Mouse (Mus musculus) myocyte (in vitro differentiated cells): ENCODE data around the gene Cdk5rap1. TPM values are rescaled to one million over a fixed set of nuclear protein-coding genes. Genes with fewer than 3 reads are reported as not detected.
"Not testable (repeated sequence)": the region's sequence is repeated elsewhere in the genome, so short reads cannot be mapped to it uniquely, and the experiment has no call there.

ENCODE experiments used
- H3K27me3 ChIP-seq: one replicate; pipeline ENCODE4 v1.6.1; 2011; ENCODE audit not compliant: control insufficient read depth, insufficient read depth, insufficient read length
- H3K36me3 ChIP-seq: one replicate; pipeline ENCODE4 v1.6.1; 2011; ENCODE audit not compliant: control insufficient read depth, insufficient read depth
- H3K4me2 ChIP-seq: one replicate; pipeline ENCODE4 v1.6.1; 2011; ENCODE audit warnings: low read depth, control low read depth
- H3K4me3 ChIP-seq: one replicate; pipeline ENCODE4 v1.5.1; 2011; ENCODE audit warnings: mild to moderate bottlenecking, control low read depth, moderate library complexity
- H3K79me2 ChIP-seq: one replicate; pipeline ENCODE4 v1.6.1; 2011; ENCODE audit not compliant: control insufficient read depth, insufficient read depth
- H3ac ChIP-seq: one replicate; pipeline ENCODE4 v1.6.1; 2011; ENCODE audit not compliant: control insufficient read depth, insufficient read length
- CEBPB ChIP-seq: IDR thresholded peaks from 2 replicates; pipeline ENCODE4 v1.6.1; 2011; ENCODE audit warnings: mild to moderate bottlenecking, moderate library complexity; ENCODE audit not compliant: poor library complexity, insufficient read depth, severe bottlenecking
- E2F4 ChIP-seq: IDR thresholded peaks from one replicate; pipeline ENCODE4 v1.6.1; 2011; ENCODE audit warnings: mild to moderate bottlenecking, control low read depth, moderate library complexity; ENCODE audit not compliant: insufficient read depth
- MAX ChIP-seq: IDR thresholded peaks from one replicate; pipeline ENCODE4 v1.6.1; 2011; ENCODE audit warnings: low read depth, mild to moderate bottlenecking, control low read depth
- MYOD1 ChIP-seq, 3 experiments: IDR thresholded peaks; one replicate each; pipeline ENCODE4 v1.6.1; 2011; ENCODE audit warnings: control low read depth in 2 of 3, low read depth in 2 of 3, mild to moderate bottlenecking in 2 of 3, moderate library complexity in 1 of 3; ENCODE audit not compliant: insufficient read length in 2 of 3, control insufficient read depth in 1 of 3
- MYOG ChIP-seq, 3 experiments: IDR thresholded peaks; one replicate each; pipeline ENCODE4 v1.6.1; 2011; ENCODE audit warnings: control low read depth in 2 of 3, low read depth in 2 of 3, mild to moderate bottlenecking in 2 of 3; ENCODE audit not compliant: insufficient read length in 2 of 3, control insufficient read depth in 1 of 3, insufficient read depth in 1 of 3
- POLR2A ChIP-seq: IDR thresholded peaks from one replicate; pipeline ENCODE4 v1.6.1; 2011; ENCODE audit warnings: low read depth, mild to moderate bottlenecking, control low read depth, moderate library complexity; ENCODE audit not compliant: insufficient read length
- POLR2AphosphoS2 ChIP-seq: IDR thresholded peaks from one replicate; pipeline ENCODE4 v1.6.1; 2011; ENCODE audit warnings: low read depth, control low read depth; ENCODE audit not compliant: insufficient read length
- REST ChIP-seq: IDR thresholded peaks from one replicate; pipeline ENCODE4 v1.6.1; 2011; ENCODE audit warnings: mild to moderate bottlenecking, control low read depth, moderate library complexity; ENCODE audit not compliant: insufficient read depth, insufficient read length
- SRF ChIP-seq: IDR thresholded peaks from one replicate; pipeline ENCODE4 v1.6.1; 2011; ENCODE audit warnings: low read depth; ENCODE audit not compliant: control insufficient read depth, insufficient read length
- TCF12 ChIP-seq: IDR thresholded peaks from one replicate; pipeline ENCODE4 v1.6.1; 2011; ENCODE audit warnings: mild to moderate bottlenecking, control low read depth; ENCODE audit not compliant: poor library complexity, insufficient read depth, severe bottlenecking
- TCF3 ChIP-seq: IDR thresholded peaks from one replicate; pipeline ENCODE4 v1.6.1; 2011; ENCODE audit warnings: low read depth, control low read depth; ENCODE audit not compliant: insufficient read length
- USF1 ChIP-seq: IDR thresholded peaks from one replicate; pipeline ENCODE4 v1.6.1; 2011; ENCODE audit warnings: low read depth, mild to moderate bottlenecking, control low read depth, moderate library complexity
- polyA plus RNA-seq: library from polyadenylated mRNA; unstranded; fragments of >200 nt; fragmentation: generic; extraction: Trizol; gene quantifications from one replicate; pipeline ENCODE4 v1.2.1, GENCODE M21; 2012; ENCODE audit warnings: missing spikeins

Cdk5rap1 gene
- polyA plus RNA-seq, 1 experiment = 14.7 TPM

DNA sequence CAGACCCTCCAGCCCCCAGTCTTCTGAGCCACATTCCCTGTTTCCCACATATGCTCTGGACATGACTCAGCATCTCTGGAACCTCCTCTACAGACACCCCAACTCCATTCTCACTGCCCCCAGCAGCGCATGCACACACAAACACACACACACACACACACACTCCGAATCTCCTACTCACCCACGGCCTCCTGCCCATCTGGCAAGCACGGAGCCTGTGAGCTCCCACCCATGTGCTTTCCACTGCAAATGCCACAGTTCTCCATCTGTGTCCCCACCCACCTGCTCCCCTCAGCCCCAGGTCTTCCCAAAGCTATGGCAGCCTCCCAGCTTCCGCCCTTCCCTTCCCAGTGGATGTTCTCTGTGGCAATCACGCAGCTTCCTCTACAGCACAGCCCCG lies 6.3 kb upstream of the Cdk5rap1 start:
- TF ChIP-seq POLR2AphosphoS2 (no peak), MAX (no peak), TCF12 (no peak), TCF3 (no peak), USF1 (no peak), REST (no peak), E2F4 (no peak), MYOG (IDR thresholded peaks at IDR 0.05; ENCODE audit: control insufficient read depth in 1 of 3, insufficient read depth in 1 of 3, insufficient read length in 2 of 3, low read depth in 2 of 3) (no peak), POLR2A (no peak)
- Histone ChIP-seq H3K36me3 (peaks cover 15% of the 10 kb centered on the region), H3K79me2 (no peaks in the 10 kb centered on the region), H3K4me3 (no peak overlapping the region), H3ac (no peak overlapping the region), H3K4me2 (no peak overlapping the region), H3K27me3 (no peaks in the 10 kb centered on the region)

DNA sequence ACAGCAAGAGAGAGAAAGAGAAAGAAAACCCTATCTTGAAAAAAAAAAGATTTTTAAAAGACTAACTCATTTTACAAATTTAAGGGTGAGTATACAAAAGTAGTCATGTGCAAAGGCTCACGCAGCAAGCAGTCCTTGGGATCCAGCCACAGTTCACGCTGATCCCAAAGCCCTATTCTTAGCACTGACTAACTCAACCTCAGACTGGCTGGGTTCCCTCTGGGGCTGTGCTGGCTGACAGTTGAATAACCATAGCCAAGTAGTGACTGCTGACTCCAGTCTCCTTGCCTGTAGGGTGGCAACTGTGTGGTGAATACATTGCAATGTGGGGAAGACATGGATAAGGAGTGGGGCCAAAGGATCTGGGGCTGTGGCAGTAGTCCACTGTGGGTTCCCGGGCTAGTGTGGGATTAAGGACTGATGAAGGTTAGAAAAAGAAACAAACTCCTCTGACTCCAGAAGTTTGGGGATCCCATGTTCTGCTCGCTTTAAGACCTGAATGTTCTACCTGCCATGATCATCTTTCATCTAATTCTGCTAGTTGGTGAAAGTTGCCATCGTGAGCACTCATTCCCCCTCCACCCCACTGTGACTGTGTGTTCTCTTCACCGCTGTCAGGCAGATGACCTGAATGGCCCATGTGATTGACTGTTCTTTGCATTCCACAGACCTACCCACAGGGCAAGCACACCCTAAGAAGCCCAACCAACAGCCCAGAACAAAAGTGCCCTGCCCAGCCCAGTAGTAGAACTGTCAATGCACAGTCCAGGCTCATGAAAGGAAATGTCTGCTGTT lies 2.2 kb upstream of the Cdk5rap1 start:
- TF ChIP-seq MYOD1 (IDR thresholded peaks at IDR 0.05; ENCODE audit: control insufficient read depth in 1 of 3, insufficient read length in 2 of 3, low read depth in 2 of 3) = peak in 1 of 3 experiments; percentile 28
- TF ChIP-seq TCF3 = no peak
- Histone ChIP-seq H3K4me2 (peak overlapping the region; percentile 41), H3K36me3 (peaks cover 9% of the 10 kb centered on the region)

GRCm38 (mm10) chr2:154373961-154374632 lies 1.3 kb upstream of the Cdk5rap1 start:
- H3K36me3 ChIP-seq = peaks cover 9% of the 10 kb centered on the region
- TF ChIP-seq REST (no peak), SRF (no peak), CEBPB (no peak), TCF12 (no peak)

More for the DNA sequence above, 2.2 kb upstream of the Cdk5rap1 start:
- H3K4me3 ChIP-seq = no peak overlapping the region
- no peaks in the 10 kb centered on the region for H3K27me3 ChIP-seq
- H3ac ChIP-seq = no peak overlapping the region
- no peaks in the 10 kb centered on the region for H3K79me2 ChIP-seq

GRCm38 (mm10) chr2:154372151-154372829 lies 520 bp downstream of the Cdk5rap1 start:
- H3K4me3 ChIP-seq = peak overlapping the region; percentile 85
- no peaks in the 10 kb centered on the region for H3K27me3 ChIP-seq
- peak; percentile 93 for TF ChIP-seq POLR2AphosphoS2
- no peak for TF ChIP-seq USF1
- TF ChIP-seq E2F4 = peak; percentile 49
- TF ChIP-seq MYOG (IDR thresholded peaks at IDR 0.05; ENCODE audit: control insufficient read depth in 1 of 3, insufficient read depth in 1 of 3, insufficient read length in 2 of 3, low read depth in 2 of 3) = peak in 1 of 3 experiments; percentile 53
- no peak for TF ChIP-seq TCF12
- peak; percentile 90 for TF ChIP-seq POLR2A
- TF ChIP-seq MYOD1 (IDR thresholded peaks at IDR 0.05; ENCODE audit: control insufficient read depth in 1 of 3, insufficient read length in 2 of 3, low read depth in 2 of 3) = no peak
- TF ChIP-seq TCF3 = no peak
- TF ChIP-seq REST = no peak
- TF ChIP-seq MAX = no peak
- no peak for TF ChIP-seq CEBPB
- TF ChIP-seq SRF = peak; percentile 42
- H3K36me3 ChIP-seq = peaks cover 19% of the 10 kb centered on the region
- peak overlapping the region; percentile 76 for H3K4me2 ChIP-seq
- H3K79me2 ChIP-seq = no peaks in the 10 kb centered on the region
- H3ac ChIP-seq = peak overlapping the region; percentile 36

More at GRCm38 (mm10) chr2:154373961-154374632, 1.3 kb upstream of the Cdk5rap1 start:
- Histone ChIP-seq H3ac (no peak overlapping the region), H3K27me3 (no peaks in the 10 kb centered on the region), H3K4me3 (no peak overlapping the region), H3K79me2 (no peaks in the 10 kb centered on the region), H3K4me2 (peak overlapping the region; percentile 41)

- TF ChIP-seq CEBPB (no peak), TCF12 (no peak), MAX (no peak), TCF3 (no peak), REST (no peak), E2F4 (no peak), SRF (no peak), MYOG (IDR thresholded peaks at IDR 0.05; ENCODE audit: control insufficient read depth in 1 of 3, insufficient read depth in 1 of 3, insufficient read length in 2 of 3, low read depth in 2 of 3) (no peak), POLR2A (no peak), MYOD1 (IDR thresholded peaks at IDR 0.05; ENCODE audit: control insufficient read depth in 1 of 3, insufficient read length in 2 of 3, low read depth in 2 of 3) (no peak)
- H3K79me2 ChIP-seq = no peaks in the 10 kb centered on the region
- H3K4me3 ChIP-seq = no peak overlapping the region
- no peak overlapping the region for H3ac ChIP-seq
- H3K36me3 ChIP-seq = peaks cover 25% of the 10 kb centered on the region
- no peaks in the 10 kb centered on the region for H3K27me3 ChIP-seq
- no peak overlapping the region for H3K4me2 ChIP-seq
Measured at GRCm38 (mm10) chr2:154367510-154367909, 5.3 kb downstream of the Cdk5rap1 start.

GRCm38 (mm10) chr2:154354000-154354425 lies 18.8 kb downstream of the Cdk5rap1 start:
- not testable (repeated sequence) for H3K4me3 ChIP-seq, H3K79me2 ChIP-seq, H3ac ChIP-seq, H3K4me2 ChIP-seq, H3K27me3 ChIP-seq
- peaks cover 31% of the 10 kb centered on the region for H3K36me3 ChIP-seq
